Mouse (Mus musculus) forebrain, embryonic 15.5 days (tissue): ENCODE results near the gene Gtf3c1. TPM values are rescaled to one million over a fixed set of nuclear protein-coding genes. Genes with fewer than 3 reads are reported as not detected.

ENCODE experiments used
- ATAC-seq: fragments of 200-750 bp; cut with Nextera tagmentation; replicated peaks from 2 replicates; pipeline ENCODE4 v1.8.0; 2017; ENCODE audit warnings: mild to moderate bottlenecking, moderate TSS enrichment, moderate library complexity
- H3K27ac ChIP-seq: fragments of 300-500 bp; sonication (generic); replicated peaks from 2 replicates; pipeline ENCODE4 v1.5.1; 2015; ENCODE audit warnings: mild to moderate bottlenecking, inconsistent platforms
- H3K27me3 ChIP-seq: fragments of 300-500 bp; sonication (generic); 2 replicates; pipeline ENCODE4 v1.6.1; 2015; ENCODE audit warnings: inconsistent platforms
- H3K36me3 ChIP-seq: fragments of 300-500 bp; sonication (generic); 2 replicates; pipeline ENCODE4 v1.6.1; 2015; ENCODE audit warnings: mild to moderate bottlenecking, inconsistent platforms
- H3K4me1 ChIP-seq: fragments of 300-500 bp; sonication (generic); 2 replicates; pipeline ENCODE4 v1.6.1; 2015; ENCODE audit warnings: inconsistent platforms
- H3K4me2 ChIP-seq: fragments of 300-500 bp; sonication (generic); replicated peaks from 2 replicates; pipeline ENCODE4 v1.6.1; 2015; ENCODE audit warnings: mild to moderate bottlenecking, inconsistent platforms
- H3K4me3 ChIP-seq: fragments of 300-500 bp; sonication (generic); 2 replicates; pipeline ENCODE4 v1.5.1; 2015; ENCODE audit warnings: mild to moderate bottlenecking, inconsistent platforms
- H3K9ac ChIP-seq: fragments of 300-500 bp; sonication (generic); replicated peaks from 2 replicates; pipeline ENCODE4 v1.6.1; 2015; ENCODE audit warnings: mild to moderate bottlenecking, inconsistent platforms
- H3K9me3 ChIP-seq: fragments of 300-500 bp; sonication (generic); 2 replicates; pipeline ENCODE4 v1.6.1; 2016; ENCODE audit warnings: inconsistent platforms
- WGBS: fragments of 180-500 bp; shearing (Covaris S2); methylation state at CpG from one replicate; pipeline ENCODE4 v1.1.7; 2015; ENCODE audit warnings: mixed read lengths; 5-methylcytosine and 5-hydroxymethylcytosine counted together
- polyA plus RNA-seq: library from polyadenylated mRNA; unstranded; fragments of >200 nt; fragmentation: Nextera tagmentation; extraction: Ambion mirVana; gene quantifications from 2 replicates; pipeline ENCODE4 v1.2.1, GENCODE M21; 2015

Gene Gtf3c1
- polyA plus RNA-seq, 1 experiment from 2014 or later, result 36.8 TPM

DNA sequence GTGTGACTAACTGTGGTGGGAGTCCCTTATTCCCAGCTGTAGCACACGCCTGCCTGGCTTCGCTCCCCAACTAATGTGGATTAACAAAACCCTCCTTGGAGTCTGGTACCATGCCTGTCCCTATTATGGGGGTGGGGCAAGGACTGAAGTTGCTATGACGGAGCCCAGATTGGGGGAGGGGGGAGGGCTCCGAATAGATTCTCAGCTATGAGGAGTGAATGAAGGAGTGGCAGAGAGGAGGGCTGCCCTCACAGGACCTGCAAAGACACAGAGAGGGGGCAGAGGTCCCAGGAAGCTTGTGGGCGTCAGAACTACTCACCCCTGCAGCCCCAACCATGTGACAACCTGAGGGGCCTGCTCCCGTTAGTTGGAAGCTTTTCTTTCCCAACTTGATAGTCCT, 69.2 kb downstream of the Gtf3c1 start:
- peak; percentile 20; the same call in 1 of the 2 replicates for ATAC-seq
- Histone ChIP-seq H3K9me3 (no peaks in the 10 kb centered on the region), H3K4me2 (no peak overlapping the region), H3K27ac (peak overlapping the region; percentile 15; the same call in 1 of the 2 replicates), H3K36me3 (peaks cover 35% of the 10 kb centered on the region), H3K4me1 (peaks cover 3% of the 10 kb centered on the region), H3K4me3 (no peak overlapping the region), H3K9ac (no peak overlapping the region), H3K27me3 (no peaks in the 10 kb centered on the region)
- 74% methylated on average over 6 of the region's 6 CpGs for WGBS

- Histone ChIP-seq H3K9ac (no peak overlapping the region), H3K27ac (no peak overlapping the region), H3K4me3 (no peak overlapping the region), H3K4me2 (no peak overlapping the region), H3K27me3 (no peaks in the 10 kb centered on the region), H3K36me3 (peaks cover 26% of the 10 kb centered on the region), H3K4me1 (peaks cover 3% of the 10 kb centered on the region), H3K9me3 (no peaks in the 10 kb centered on the region)
- no peak for ATAC-seq
- 84% methylated on average over 8 of the region's 8 CpGs for WGBS
Measured at GRCm38 (mm10) chr7:125637220-125638140, 70.1 kb downstream of the Gtf3c1 start.

DNA sequence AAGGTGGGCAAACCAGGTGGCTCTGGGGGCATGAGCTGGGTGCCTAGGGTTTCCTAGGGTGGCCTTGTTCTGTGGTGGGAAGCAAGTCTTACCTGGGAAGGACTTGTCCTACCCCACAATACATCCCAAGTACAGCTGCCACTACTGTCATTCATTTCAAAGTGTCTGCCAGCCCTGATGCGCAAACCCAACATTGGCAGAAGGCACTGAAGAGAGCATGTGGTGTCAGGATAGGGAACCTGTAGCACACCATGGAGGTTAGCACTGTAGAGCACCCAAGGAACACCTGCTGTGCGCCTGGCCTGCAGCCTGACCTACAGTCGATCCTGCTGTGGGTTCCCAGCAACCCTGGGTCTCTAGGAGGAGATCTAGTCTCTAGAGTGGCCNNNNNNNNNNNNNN, 76.6 kb downstream of the Gtf3c1 start:
- 90% methylated on average over 3 of the region's 3 CpGs for WGBS
- no peak for ATAC-seq
- no peak overlapping the region for H3K27ac ChIP-seq
- H3K27me3 ChIP-seq, result no peaks in the 10 kb centered on the region
- H3K4me2 ChIP-seq, result no peak overlapping the region
- no peak overlapping the region for H3K4me3 ChIP-seq
- H3K4me1 ChIP-seq, result no peaks in the 10 kb centered on the region
- no peak overlapping the region for H3K9ac ChIP-seq
- H3K9me3 ChIP-seq, result no peaks in the 10 kb centered on the region
- H3K36me3 ChIP-seq, result no peaks in the 10 kb centered on the region

DNA sequence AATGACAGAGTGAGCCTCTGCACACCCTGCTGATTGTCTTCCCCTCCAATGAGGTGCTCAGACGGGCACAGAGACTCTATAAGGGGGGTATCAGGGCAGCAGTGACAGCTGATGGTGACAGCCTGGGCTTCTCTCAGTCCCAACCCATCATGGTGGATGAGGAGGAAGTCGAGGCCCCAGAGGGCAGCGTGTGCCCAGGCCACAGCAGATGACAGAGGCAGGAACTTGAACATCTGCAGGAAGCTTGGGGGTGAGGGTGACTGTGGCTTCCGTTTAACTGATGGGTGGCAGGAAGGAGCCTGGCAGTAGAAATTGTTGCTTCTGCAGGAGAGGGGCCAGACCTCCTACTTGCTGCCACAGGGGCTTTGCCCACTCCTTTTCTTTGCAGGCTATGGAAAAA, 77.3 kb downstream of the Gtf3c1 start:
- Histone ChIP-seq H3K9me3 (no peaks in the 10 kb centered on the region), H3K4me1 (no peaks in the 10 kb centered on the region), H3K36me3 (no peaks in the 10 kb centered on the region), H3K27ac (no peak overlapping the region), H3K4me2 (no peak overlapping the region), H3K27me3 (no peaks in the 10 kb centered on the region), H3K4me3 (no peak overlapping the region), H3K9ac (no peak overlapping the region)
- no peak for ATAC-seq
- WGBS, result 76% methylated on average over 4 of the region's 4 CpGs

DNA sequence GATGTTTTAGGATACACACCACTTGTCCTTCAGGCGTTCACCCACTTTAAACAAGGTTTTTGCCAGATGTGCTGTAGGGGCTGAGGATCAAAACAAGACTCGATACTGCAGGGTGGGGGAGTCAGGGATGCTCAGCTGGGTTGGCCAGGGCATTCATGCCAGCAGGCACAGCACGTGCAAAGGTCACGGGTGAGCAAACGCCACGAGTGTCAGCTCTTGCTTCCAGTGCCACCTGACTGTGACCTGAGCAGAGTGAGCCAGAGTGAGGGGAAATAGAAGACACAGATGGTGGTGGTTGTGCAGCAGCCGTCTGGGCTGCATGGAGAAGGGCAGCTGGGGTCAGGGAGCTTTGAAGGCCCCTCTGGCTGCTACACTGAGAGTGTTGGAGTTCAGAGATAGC, 81.8 kb downstream of the Gtf3c1 start:
- Histone ChIP-seq H3K27ac (no peak overlapping the region), H3K4me2 (no peak overlapping the region), H3K27me3 (no peaks in the 10 kb centered on the region), H3K4me3 (no peak overlapping the region), H3K36me3 (no peaks in the 10 kb centered on the region), H3K9ac (no peak overlapping the region), H3K9me3 (no peaks in the 10 kb centered on the region), H3K4me1 (no peaks in the 10 kb centered on the region)
- ATAC-seq, result no peak
- WGBS, result 75% methylated on average over 7 of the region's 7 CpGs

GRCm38 (mm10) chr7:125625219-125625618, 82.4 kb downstream of the Gtf3c1 start:
- Histone ChIP-seq H3K9me3 (no peaks in the 10 kb centered on the region), H3K4me3 (no peak overlapping the region), H3K27me3 (no peaks in the 10 kb centered on the region), H3K9ac (no peak overlapping the region), H3K36me3 (no peaks in the 10 kb centered on the region), H3K4me1 (no peaks in the 10 kb centered on the region), H3K27ac (no peak overlapping the region), H3K4me2 (no peak overlapping the region)
- WGBS, result 68% methylated on average over 4 of the region's 4 CpGs
- no peak for ATAC-seq

DNA sequence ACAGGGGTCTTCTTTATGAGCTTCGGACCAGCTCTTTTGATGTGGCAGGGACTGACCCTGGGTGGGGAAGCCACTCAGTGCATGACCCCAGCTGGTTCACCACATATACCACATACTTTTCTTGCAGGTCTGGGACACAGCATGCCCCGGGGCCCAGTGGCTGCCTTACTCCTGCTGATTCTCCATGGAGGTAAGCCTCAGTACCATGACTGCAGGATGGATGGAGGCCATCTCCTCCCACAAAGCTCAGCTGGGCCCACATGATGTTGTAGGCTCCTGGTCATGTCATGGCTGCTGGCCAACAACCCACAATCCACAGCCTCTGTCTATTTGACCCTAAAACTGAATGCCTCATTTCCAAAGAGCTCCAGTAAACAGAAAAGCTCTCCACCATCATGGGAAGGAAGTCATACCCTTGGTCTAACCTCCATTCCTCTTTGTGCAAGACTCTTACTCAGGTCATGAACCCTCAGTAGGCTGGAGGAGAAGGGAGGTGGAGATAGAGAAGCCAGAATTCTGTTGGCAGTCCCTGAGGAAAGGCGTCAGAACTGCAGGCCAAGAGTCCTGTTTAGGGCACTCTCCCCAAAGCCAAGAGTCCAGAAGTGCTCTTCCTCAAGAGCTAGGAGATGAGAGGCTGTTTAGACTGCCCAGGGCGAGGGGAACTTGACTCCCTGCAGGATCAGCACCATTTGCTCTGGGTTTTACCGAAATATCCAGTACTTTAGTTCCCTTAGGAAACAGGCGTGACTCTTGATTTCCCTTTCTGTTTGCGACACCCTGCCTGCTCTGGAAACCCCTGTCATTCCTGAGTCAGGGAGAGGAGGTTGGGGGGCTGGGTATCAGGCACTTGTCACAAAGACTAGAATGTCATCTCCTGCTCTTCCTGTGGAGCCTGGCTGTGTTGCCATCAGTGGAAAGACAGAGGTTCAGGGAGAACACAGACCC, 84.6 kb downstream of the Gtf3c1 start:
- ATAC-seq, result no peak
- Histone ChIP-seq H3K9me3 (no peaks in the 10 kb centered on the region), H3K9ac (no peak overlapping the region), H3K27me3 (no peaks in the 10 kb centered on the region), H3K4me2 (no peak overlapping the region), H3K36me3 (no peaks in the 10 kb centered on the region), H3K4me3 (no peak overlapping the region), H3K27ac (no peak overlapping the region), H3K4me1 (no peaks in the 10 kb centered on the region)
- 81% methylated on average over 7 of the region's 7 CpGs for WGBS

GRCm38 (mm10) chr7:125620077-125620476, 87.5 kb downstream of the Gtf3c1 start:
- Histone ChIP-seq H3K4me1 (no peaks in the 10 kb centered on the region), H3K4me2 (no peak overlapping the region), H3K36me3 (no peaks in the 10 kb centered on the region), H3K4me3 (no peak overlapping the region), H3K9me3 (no peaks in the 10 kb centered on the region), H3K27ac (no peak overlapping the region), H3K27me3 (no peaks in the 10 kb centered on the region), H3K9ac (no peak overlapping the region)
- 77% methylated on average over 4 of the region's 4 CpGs for WGBS
- no peak for ATAC-seq

GRCm38 (mm10) chr7:125618016-125618415, 89.6 kb downstream of the Gtf3c1 start:
- no peak overlapping the region for H3K27ac ChIP-seq
- no peak overlapping the region for H3K4me3 ChIP-seq
- no peaks in the 10 kb centered on the region for H3K4me1 ChIP-seq
- ATAC-seq, result no peak
- no peak overlapping the region for H3K4me2 ChIP-seq
- no peaks in the 10 kb centered on the region for H3K36me3 ChIP-seq
- H3K9ac ChIP-seq, result no peak overlapping the region
- no peaks in the 10 kb centered on the region for H3K27me3 ChIP-seq
- no peaks in the 10 kb centered on the region for H3K9me3 ChIP-seq
- 84% methylated on average over 7 of the region's 7 CpGs for WGBS

DNA sequence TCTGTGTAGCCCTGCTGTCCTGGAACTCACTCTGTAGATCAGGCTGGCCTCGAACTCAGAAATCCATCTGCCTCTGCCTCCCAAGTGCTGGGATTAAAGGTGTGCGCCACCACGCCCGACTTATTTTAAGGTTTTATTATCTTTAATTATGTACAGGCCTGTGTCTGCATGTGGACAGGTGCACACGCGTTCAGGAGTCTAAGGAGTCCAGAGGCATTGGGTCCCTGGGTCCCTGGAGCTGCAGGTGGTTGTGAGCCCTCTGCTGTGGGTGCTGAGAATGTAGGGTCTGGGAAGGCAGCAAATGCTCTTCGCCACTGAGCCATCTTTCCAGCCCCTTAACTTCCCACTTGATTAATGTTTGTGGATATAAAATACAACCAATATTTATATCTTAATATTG, 92.1 kb downstream of the Gtf3c1 start:
- Histone ChIP-seq H3K9ac (no peak overlapping the region), H3K27me3 (no peaks in the 10 kb centered on the region), H3K36me3 (no peaks in the 10 kb centered on the region), H3K4me3 (no peak overlapping the region), H3K4me2 (no peak overlapping the region), H3K9me3 (no peaks in the 10 kb centered on the region), H3K4me1 (no peaks in the 10 kb centered on the region), H3K27ac (no peak overlapping the region)
- WGBS, result 95% methylated on average over 7 of the region's 7 CpGs
- ATAC-seq, result no peak

GRCm38 (mm10) chr7:125613579-125613978, 94.0 kb downstream of the Gtf3c1 start:
- Histone ChIP-seq H3K4me1 (no peaks in the 10 kb centered on the region), H3K27me3 (no peaks in the 10 kb centered on the region), H3K27ac (no peak overlapping the region), H3K4me3 (no peak overlapping the region), H3K36me3 (no peaks in the 10 kb centered on the region), H3K9ac (no peak overlapping the region), H3K9me3 (no peaks in the 10 kb centered on the region), H3K4me2 (no peak overlapping the region)
- ATAC-seq, result no peak
- WGBS, result 82% methylated on average over 5 of the region's 5 CpGs

- Histone ChIP-seq H3K4me2 (no peak overlapping the region), H3K4me1 (no peaks in the 10 kb centered on the region), H3K27ac (no peak overlapping the region), H3K27me3 (no peaks in the 10 kb centered on the region), H3K9ac (no peak overlapping the region), H3K4me3 (no peak overlapping the region), H3K9me3 (no peaks in the 10 kb centered on the region), H3K36me3 (no peaks in the 10 kb centered on the region)
- ATAC-seq, result no peak
- WGBS, result 89% methylated on average over 4 of the region's 4 CpGs
Measured at GRCm38 (mm10) chr7:125608183-125608688, 99.3 kb downstream of the Gtf3c1 start.
